Mouse (Mus musculus) liver, postnatal 0 days (tissue): ENCODE measurements around the gene Cdh15. TPM values are rescaled to one million over a fixed set of nuclear protein-coding genes. Genes with fewer than 3 reads are reported as not detected.

Source experiments
- ATAC-seq: fragments of 200-750 bp; cut with Nextera tagmentation; 2 replicates; pipeline ENCODE4 v1.8.0; 2017; ENCODE audit warnings: mild to moderate bottlenecking, moderate library complexity
- DNase-seq: peaks from one replicate; pipeline ENCODE4 v3.0.0-alpha.2; 2016
- H3K27ac ChIP-seq: fragments of 300-500 bp; sonication (generic); 2 replicates; pipeline ENCODE4 v1.5.1; 2014; ENCODE audit warnings: antibody characterized with exemption, moderate library complexity, mild to moderate bottlenecking, low read depth
- H3K27me3 ChIP-seq: fragments of 300-500 bp; sonication (generic); 2 replicates; pipeline ENCODE4 v1.6.1; 2014; ENCODE audit warnings: low read length, control low read depth, mixed read lengths; ENCODE audit not compliant: insufficient read depth
- H3K36me3 ChIP-seq: fragments of 300-500 bp; sonication (generic); replicated peaks from 2 replicates; pipeline ENCODE4 v1.6.1; 2014; ENCODE audit warnings: mild to moderate bottlenecking, control low read depth, low read length, moderate library complexity, mixed read lengths; ENCODE audit not compliant: insufficient read depth
- H3K4me1 ChIP-seq: fragments of 300-500 bp; sonication (generic); 2 replicates; pipeline ENCODE4 v1.6.1; 2014; ENCODE audit warnings: antibody characterized with exemption, mild to moderate bottlenecking, control low read depth; ENCODE audit not compliant: insufficient read depth
- H3K4me2 ChIP-seq: fragments of 300-500 bp; sonication (generic); 2 replicates; pipeline ENCODE4 v1.6.1; 2014; ENCODE audit warnings: low read depth, mild to moderate bottlenecking, low read length, moderate library complexity, mixed read lengths
- H3K4me3 ChIP-seq: fragments of 300-500 bp; sonication (generic); 2 replicates; pipeline ENCODE4 v1.5.1; 2014; ENCODE audit warnings: low read depth, low read length
- H3K9ac ChIP-seq: fragments of 300-500 bp; sonication (generic); replicated peaks from 2 replicates; pipeline ENCODE4 v1.6.1; 2014; ENCODE audit warnings: mild to moderate bottlenecking, moderate library complexity
- H3K9me3 ChIP-seq: fragments of 300-500 bp; sonication (generic); 2 replicates; pipeline ENCODE4 v1.6.1; 2016; ENCODE audit warnings: mild to moderate bottlenecking, control low read depth, low read length, mixed read lengths
- CTCF ChIP-seq: sonication (generic); IDR thresholded peaks from 2 replicates; pipeline ENCODE4 v1.5.1; 2016; ENCODE audit warnings: antibody characterized with exemption, low read depth
- EP300 ChIP-seq: IDR thresholded peaks from 2 replicates; pipeline ENCODE4 v1.6.1; 2016; ENCODE audit warnings: antibody characterized with exemption, low read depth, mild to moderate bottlenecking
- WGBS: fragments of 180-500 bp; shearing (Covaris S2); extraction: QIAGEN DNeasy Blood & Tissue Kit; methylation state at CpG from one replicate; pipeline ENCODE4 v1.1.7; 2014; ENCODE audit not compliant: insufficient replicate concordance; 5-methylcytosine and 5-hydroxymethylcytosine counted together
- polyA plus RNA-seq: library from polyadenylated mRNA; unstranded; fragments of >200 nt; fragmentation: Nextera tagmentation; extraction: Ambion mirVana; gene quantifications from 2 replicates; pipeline ENCODE4 v1.2.1, GENCODE M21; 2015

Cdh15 gene
- polyA plus RNA-seq, 1 experiment from 2014 or later, result not detected

GRCm38 (mm10) chr8:122836199-122836598 is 11.6 kb upstream of the Cdh15 start:
- Histone ChIP-seq H3K9me3 (no peaks in the 10 kb centered on the region), H3K27me3 (no peaks in the 10 kb centered on the region), H3K4me1 (0 out of 2 replicates have a peak, but pooled peaks cover 3% of the 10 kb centered on the region), H3K9ac (no peak overlapping the region), H3K36me3 (no peaks in the 10 kb centered on the region), H3K4me3 (no peak overlapping the region), H3K27ac (no peak overlapping the region), H3K4me2 (no peak overlapping the region)
- 79% methylated on average over 12 of the region's 12 CpGs for WGBS
- TF ChIP-seq EP300 (no peak), CTCF (no peak)
- DNase-seq (no peak), ATAC-seq (peak; percentile 4; the same call in 1 of the 2 replicates)

GRCm38 (mm10) chr8:122836696-122837095 is 11.1 kb upstream of the Cdh15 start:
- DNase-seq, result no peak
- Histone ChIP-seq H3K4me1 (0 out of 2 replicates have a peak, but pooled peaks cover 3% of the 10 kb centered on the region), H3K4me3 (no peak overlapping the region), H3K27ac (no peak overlapping the region), H3K4me2 (no peak overlapping the region), H3K27me3 (no peaks in the 10 kb centered on the region), H3K36me3 (no peaks in the 10 kb centered on the region), H3K9ac (no peak overlapping the region), H3K9me3 (no peaks in the 10 kb centered on the region)
- TF ChIP-seq EP300 (no peak), CTCF (no peak)
- peak; percentile 87 for ATAC-seq
- 73% methylated on average over 13 of the region's 13 CpGs for WGBS

- Histone ChIP-seq H3K4me1 (peaks cover 2% of the 10 kb centered on the region; the same call in 1 of the 2 replicates), H3K9me3 (no peaks in the 10 kb centered on the region), H3K27me3 (0 out of 2 replicates have a peak, but pooled peaks cover 5% of the 10 kb centered on the region), H3K9ac (no peak overlapping the region), H3K27ac (no peak overlapping the region), H3K4me2 (no peak overlapping the region), H3K4me3 (no peak overlapping the region), H3K36me3 (no peaks in the 10 kb centered on the region)
- no peak for ATAC-seq
- no peak for DNase-seq
- TF ChIP-seq CTCF (no peak), EP300 (no peak)
- 36% methylated on average over 3 of the region's 3 CpGs for WGBS
Observed at GRCm38 (mm10) chr8:122844161-122844560, 3.6 kb upstream of the Cdh15 start.

GRCm38 (mm10) chr8:122845662-122846061 is 2.1 kb upstream of the Cdh15 start:
- 68% methylated on average over 4 of the region's 4 CpGs for WGBS
- H3K27me3 ChIP-seq, result 0 out of 2 replicates have a peak, but pooled peaks cover 5% of the 10 kb centered on the region
- no peak overlapping the region for H3K27ac ChIP-seq
- no peak for DNase-seq
- ATAC-seq, result no peak
- TF ChIP-seq CTCF, result no peak
- TF ChIP-seq EP300, result no peak
- H3K36me3 ChIP-seq, result no peaks in the 10 kb centered on the region
- no peaks in the 10 kb centered on the region for H3K9me3 ChIP-seq
- H3K9ac ChIP-seq, result no peak overlapping the region
- no peak overlapping the region for H3K4me3 ChIP-seq
- peaks cover 2% of the 10 kb centered on the region; the same call in 1 of the 2 replicates for H3K4me1 ChIP-seq
- H3K4me2 ChIP-seq, result no peak overlapping the region

GRCm38 (mm10) chr8:122849152-122849910 is 1.6 kb downstream of the Cdh15 start:
- Histone ChIP-seq H3K27ac (no peak overlapping the region), H3K4me1 (peaks cover 2% of the 10 kb centered on the region; the same call in 1 of the 2 replicates)

GRCm38 (mm10) chr8:122850641-122851240 is 3.0 kb downstream of the Cdh15 start:
- 0 out of 2 replicates have a peak, but pooled peaks cover 5% of the 10 kb centered on the region for H3K27me3 ChIP-seq
- no peak overlapping the region for H3K4me2 ChIP-seq
- 61% methylated on average over 3 of the region's 3 CpGs for WGBS
- ATAC-seq (no peak), DNase-seq (no peak)
- no peaks in the 10 kb centered on the region for H3K36me3 ChIP-seq
- peaks cover 2% of the 10 kb centered on the region; the same call in 1 of the 2 replicates for H3K4me1 ChIP-seq
- H3K9me3 ChIP-seq, result no peaks in the 10 kb centered on the region
- H3K4me3 ChIP-seq, result no peak overlapping the region
- no peak overlapping the region for H3K27ac ChIP-seq
- H3K9ac ChIP-seq, result no peak overlapping the region
- no peak for TF ChIP-seq EP300

More at GRCm38 (mm10) chr8:122849152-122849910, 1.6 kb downstream of the Cdh15 start:
- ATAC-seq, result no peak
- H3K4me2 ChIP-seq, result no peak overlapping the region
- TF ChIP-seq EP300 (no peak), CTCF (no peak)
- H3K27me3 ChIP-seq, result 0 out of 2 replicates have a peak, but pooled peaks cover 5% of the 10 kb centered on the region
- H3K4me3 ChIP-seq, result no peak overlapping the region
- DNase-seq, result no peak
- 79% methylated on average over 10 of the region's 11 CpGs for WGBS
- no peak overlapping the region for H3K9ac ChIP-seq
- H3K36me3 ChIP-seq, result no peaks in the 10 kb centered on the region
- no peaks in the 10 kb centered on the region for H3K9me3 ChIP-seq
